Mouse (Mus musculus): ENCODE measurements around the gene Arid3b.

DNA sequence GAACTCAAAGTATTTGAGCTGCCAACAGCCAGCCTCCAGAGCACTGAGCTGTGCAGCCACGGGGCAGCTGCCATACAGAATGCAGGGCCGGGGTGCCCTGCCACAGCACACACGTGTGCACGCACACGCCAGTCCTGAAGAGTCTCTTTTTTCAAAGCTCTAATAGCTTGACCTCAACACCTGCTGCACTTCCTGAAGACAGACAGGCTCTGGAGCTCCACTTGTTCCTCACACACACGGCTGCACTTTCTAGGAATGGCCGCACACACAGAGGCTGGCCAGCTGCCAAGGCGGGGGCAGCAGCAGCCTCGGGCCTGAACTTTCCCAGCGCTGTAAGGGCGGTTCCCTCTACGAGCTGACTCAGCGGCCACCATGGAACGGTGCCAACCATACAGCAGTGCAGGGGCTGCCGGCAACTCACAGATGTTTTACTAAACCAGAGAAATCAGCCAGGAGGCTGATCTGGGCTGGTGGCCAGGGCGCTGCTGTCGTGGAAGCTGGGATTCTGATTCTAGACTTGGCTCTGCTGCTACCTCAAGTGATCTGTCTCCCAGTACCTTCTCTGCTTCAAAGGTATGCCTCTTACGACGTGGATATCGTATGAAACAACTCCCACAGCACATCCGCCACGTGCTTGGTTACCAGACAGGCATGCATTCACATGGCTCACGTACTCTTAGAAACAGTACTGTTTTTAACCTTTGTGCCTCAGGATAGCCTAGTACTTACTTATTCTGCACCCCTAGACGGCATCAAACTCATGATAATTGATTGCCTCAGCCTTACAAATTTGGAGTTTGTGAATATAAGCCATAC, 5.1 kb downstream of the Arid3b start:
- no peak for TF ChIP-seq ZC3H11A (IDR thresholded peaks at IDR 0.05; ENCODE audit: borderline replicate concordance, low read depth, low read length)
- TF ChIP-seq HCFC1 (IDR thresholded peaks at IDR 0.05; ENCODE audit: borderline replicate concordance, insufficient read depth, low read length): no peak
- TF ChIP-seq CHD2 (IDR thresholded peaks at IDR 0.05; ENCODE audit: low read depth, low read length): no peak
